Mouse (Mus musculus): ENCODE results near the gene Dnah7b. TPM values are rescaled to one million over a fixed set of nuclear protein-coding genes. Genes with fewer than 3 reads are reported as not detected.
"Not testable (repeated sequence)": the region's sequence is repeated elsewhere in the genome, so short reads cannot be mapped to it uniquely, and the experiment has no call there.

The Dnah7b gene
- polyA plus RNA-seq, 1 experiment from 2014 or later = 2.2 TPM

DNA sequence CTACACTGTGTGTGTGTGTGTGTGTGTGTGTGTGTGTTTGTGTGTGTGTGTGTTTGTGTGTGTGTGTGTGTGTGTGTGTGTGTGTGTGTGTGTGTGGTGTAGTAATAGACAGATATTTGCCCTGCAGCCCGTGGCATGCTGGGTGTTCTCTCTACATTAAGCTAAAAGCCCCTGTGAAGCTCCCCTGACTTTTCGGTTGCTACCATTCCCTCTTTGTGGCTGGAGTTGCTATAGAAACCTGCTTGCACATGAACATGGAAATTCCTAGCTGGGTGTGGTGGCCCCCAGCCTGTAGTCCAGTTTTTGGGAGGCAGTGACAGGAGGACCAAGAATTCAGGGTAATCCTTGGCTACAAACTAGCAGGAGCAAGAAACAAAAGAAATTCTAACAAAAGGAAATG is 130.7 kb downstream of the Dnah7b start:
- H3K9ac ChIP-seq; H3K4me1 ChIP-seq; H3K4me3 ChIP-seq; H3K4me2 ChIP-seq (replicated peaks); H3K27ac ChIP-seq; H3K27me3 ChIP-seq; H3K36me3 ChIP-seq; H3K9me3 ChIP-seq; ATAC-seq (ENCODE audit: low FRiP score, low read depth): not testable (repeated sequence)
- 80% methylated on average over 2 of the region's 2 CpGs for WGBS

GRCm38 (mm10) chr1:46201169-46201568 is 135.1 kb downstream of the Dnah7b start:
- not testable (repeated sequence) for ATAC-seq (ENCODE audit: low FRiP score, low read depth)
- 89% methylated on average over 9 of the region's 9 CpGs for WGBS

GRCm38 (mm10) chr1:46210014-46210588 is 144.0 kb downstream of the Dnah7b start:
- not testable (repeated sequence) for H3K4me1 ChIP-seq; H3K27me3 ChIP-seq; H3K27ac ChIP-seq; H3K9me3 ChIP-seq; H3K4me2 ChIP-seq (replicated peaks); H3K4me3 ChIP-seq; H3K9ac ChIP-seq; H3K36me3 ChIP-seq
- WGBS = 58% methylated on average over 2 of the region's 2 CpGs
- ATAC-seq (ENCODE audit: low FRiP score, low read depth) = peak; percentile 66

More at GRCm38 (mm10) chr1:46201169-46201568, 135.1 kb downstream of the Dnah7b start:
- not testable (repeated sequence) for H3K4me1 ChIP-seq; H3K27me3 ChIP-seq; H3K4me3 ChIP-seq; H3K4me2 ChIP-seq (replicated peaks); H3K27ac ChIP-seq; H3K36me3 ChIP-seq; H3K9me3 ChIP-seq; H3K9ac ChIP-seq

GRCm38 (mm10) chr1:46222704-46223103 is 156.6 kb downstream of the Dnah7b start:
- not testable (repeated sequence) for H3K36me3 ChIP-seq; ATAC-seq (ENCODE audit: low FRiP score, low read depth); H3K27ac ChIP-seq; H3K27me3 ChIP-seq; H3K9me3 ChIP-seq; H3K9ac ChIP-seq; H3K4me3 ChIP-seq; H3K4me1 ChIP-seq; H3K4me2 ChIP-seq (replicated peaks)
- WGBS = 77% methylated on average over 2 of the region's 2 CpGs

- not testable (repeated sequence) for H3K36me3 ChIP-seq
These were observed 160.0 kb downstream of the Dnah7b start for GRCm38 (mm10) chr1:46226136-46226535.

GRCm38 (mm10) chr1:46268841-46269240 is 202.7 kb downstream of the Dnah7b start:
- H3K4me2 ChIP-seq (replicated peaks); H3K9ac ChIP-seq; H3K27me3 ChIP-seq; H3K36me3 ChIP-seq; H3K4me3 ChIP-seq; H3K27ac ChIP-seq; H3K4me1 ChIP-seq; H3K9me3 ChIP-seq; ATAC-seq (ENCODE audit: low FRiP score, low read depth): not testable (repeated sequence)
- 66% methylated on average over 2 of the region's 2 CpGs for WGBS

More at GRCm38 (mm10) chr1:46226136-46226535, 160.0 kb downstream of the Dnah7b start:
- H3K4me3 ChIP-seq; ATAC-seq (ENCODE audit: low FRiP score, low read depth); H3K27ac ChIP-seq; H3K9me3 ChIP-seq; H3K4me2 ChIP-seq (replicated peaks); H3K9ac ChIP-seq; H3K4me1 ChIP-seq; H3K27me3 ChIP-seq: not testable (repeated sequence)

DNA sequence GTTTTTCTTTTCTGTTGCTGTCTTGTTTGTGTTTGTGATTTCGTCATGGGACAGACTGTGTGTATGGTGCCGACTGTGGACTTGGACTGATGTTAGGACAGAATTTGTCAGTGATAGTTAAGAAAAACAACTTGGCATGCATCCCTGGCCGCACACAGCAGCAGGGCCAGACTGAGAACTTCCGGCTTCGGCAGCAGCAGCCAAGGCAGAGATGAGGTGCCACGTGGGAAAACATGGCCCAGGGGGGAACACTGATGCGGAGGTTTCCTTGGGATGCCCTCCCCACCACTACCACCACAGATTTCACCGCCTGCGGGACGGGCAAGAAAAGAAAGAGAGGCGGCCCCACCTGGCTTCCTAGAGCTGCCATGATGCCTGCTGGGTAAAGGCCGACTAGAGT is 205.8 kb downstream of the Dnah7b start:
- no peak overlapping the region for H3K9ac ChIP-seq
- ATAC-seq (ENCODE audit: low FRiP score, low read depth) = no peak
- H3K27me3 ChIP-seq = no peaks in the 10 kb centered on the region
- H3K9me3 ChIP-seq = no peaks in the 10 kb centered on the region
- no peak overlapping the region for H3K27ac ChIP-seq
- H3K36me3 ChIP-seq = no peaks in the 10 kb centered on the region
- 84% methylated on average over 12 of the region's 12 CpGs for WGBS
- H3K4me3 ChIP-seq = no peak overlapping the region
- no peak overlapping the region for H3K4me2 ChIP-seq (replicated peaks)
- H3K4me1 ChIP-seq = no peaks in the 10 kb centered on the region

DNA sequence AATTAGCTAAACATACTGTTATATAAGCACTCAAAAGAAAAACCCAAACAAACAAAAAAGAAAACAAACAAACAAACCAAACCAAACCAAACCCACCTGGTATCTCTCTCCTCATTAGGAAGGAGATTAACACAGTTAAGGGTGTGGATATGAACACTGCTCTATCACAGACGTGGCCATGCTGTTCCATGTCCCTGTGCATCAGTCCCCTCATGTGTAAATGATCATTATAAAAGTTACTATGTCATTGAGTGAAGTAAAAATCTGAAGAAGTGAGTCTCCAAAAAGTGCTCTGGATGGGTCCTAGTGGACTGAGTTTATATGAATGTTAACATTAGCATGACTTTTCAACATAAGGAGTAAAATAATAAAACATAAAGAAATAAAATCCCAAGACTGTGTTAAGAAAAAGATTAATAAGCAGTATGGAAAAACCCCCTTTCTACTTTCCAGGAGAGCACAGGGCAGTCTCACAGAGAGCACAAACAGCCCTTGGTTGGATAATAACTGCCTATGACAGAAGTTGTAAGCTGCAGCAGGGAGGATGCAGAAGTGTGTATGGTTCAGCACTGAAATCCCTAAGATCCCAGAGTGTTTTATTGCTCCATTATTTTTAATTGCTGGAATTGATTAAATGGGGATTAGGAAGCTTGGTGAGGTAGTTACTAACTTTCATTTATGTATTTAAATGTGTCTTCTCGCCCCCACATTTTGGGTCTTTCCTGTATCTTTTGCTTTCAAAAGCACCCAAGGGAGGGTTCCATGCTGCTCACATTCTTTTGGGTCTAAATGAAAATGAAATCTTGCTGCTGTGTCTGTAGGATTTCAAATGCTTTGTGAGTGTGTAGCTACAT is 212.2 kb downstream of the Dnah7b start:
- peak; percentile 71; the same call in 1 of the 2 replicates for ATAC-seq (ENCODE audit: low FRiP score, low read depth)
- H3K9me3 ChIP-seq; H3K4me2 ChIP-seq (replicated peaks); H3K27me3 ChIP-seq; H3K27ac ChIP-seq; H3K9ac ChIP-seq; H3K4me3 ChIP-seq; H3K36me3 ChIP-seq: not testable (repeated sequence)
- peaks cover 11% of the 10 kb centered on the region for H3K4me1 ChIP-seq
- 28% methylated on average over 2 of the region's 2 CpGs for WGBS

DNA sequence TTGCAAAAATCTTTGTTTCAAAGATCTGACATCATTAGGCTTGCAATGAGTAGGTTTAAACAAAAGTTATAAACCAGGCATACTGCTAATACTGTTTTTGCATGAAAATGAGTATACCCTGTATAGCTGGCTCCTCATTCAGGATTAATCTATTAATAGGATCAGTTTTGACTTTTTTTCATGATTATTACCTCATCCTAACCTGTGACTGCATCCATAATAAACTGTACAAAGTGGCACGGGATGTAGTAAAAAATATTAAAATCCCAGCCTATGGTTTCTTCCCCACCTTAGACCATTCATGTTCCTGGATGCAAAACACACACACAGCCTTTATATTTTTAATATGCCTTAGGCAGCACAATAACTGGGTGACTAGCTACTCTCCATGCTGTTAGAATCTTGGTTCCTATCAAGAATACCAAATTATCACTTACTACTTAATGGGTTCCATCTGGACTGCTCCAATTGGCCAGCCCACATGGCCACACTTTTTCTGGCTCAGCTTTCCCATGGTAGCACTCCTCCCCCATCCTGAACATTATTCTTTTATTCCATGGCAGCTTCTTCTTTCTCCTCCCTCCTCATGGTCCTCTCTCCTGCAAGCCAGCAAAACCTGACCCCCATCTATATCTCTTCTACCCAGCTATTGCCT is 212.9 kb downstream of the Dnah7b start:
- not testable (repeated sequence) for H3K9ac ChIP-seq; H3K36me3 ChIP-seq; H3K9me3 ChIP-seq; H3K27me3 ChIP-seq; H3K4me3 ChIP-seq; H3K4me2 ChIP-seq (replicated peaks); H3K27ac ChIP-seq
- peak; percentile 70 for ATAC-seq (ENCODE audit: low FRiP score, low read depth)
- H3K4me1 ChIP-seq = peaks cover 11% of the 10 kb centered on the region
- 26% methylated on average over 1 of the region's 1 CpGs for WGBS

- not testable (repeated sequence) for H3K4me3 ChIP-seq; ATAC-seq (ENCODE audit: low FRiP score, low read depth); H3K9me3 ChIP-seq; H3K27ac ChIP-seq; H3K4me2 ChIP-seq (replicated peaks); H3K9ac ChIP-seq; H3K4me1 ChIP-seq; H3K27me3 ChIP-seq; H3K36me3 ChIP-seq
- 63% methylated on average over 2 of the region's 2 CpGs for WGBS
These were observed 228.3 kb downstream of the Dnah7b start for GRCm38 (mm10) chr1:46294451-46294850.

DNA sequence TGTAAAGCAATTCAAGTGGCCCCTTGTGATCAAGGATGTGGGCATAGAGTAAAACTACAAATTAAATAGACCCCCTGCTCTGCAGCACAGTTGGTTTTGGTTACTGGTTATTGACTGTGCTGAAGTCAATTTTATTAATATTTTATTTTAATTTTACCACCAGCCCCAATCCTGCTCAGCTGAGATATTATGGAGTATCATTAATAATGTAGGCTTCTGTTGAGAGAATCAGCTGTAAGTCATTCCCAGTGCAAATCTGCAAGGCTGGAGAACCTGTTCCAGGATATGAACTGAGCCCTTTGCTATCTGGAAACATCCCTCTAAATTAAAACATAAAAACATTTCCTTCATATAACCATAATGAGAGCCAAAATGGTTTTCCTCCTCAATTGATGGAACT is 259.8 kb downstream of the Dnah7b start:
- H3K4me2 ChIP-seq (replicated peaks) = not testable (repeated sequence)

DNA sequence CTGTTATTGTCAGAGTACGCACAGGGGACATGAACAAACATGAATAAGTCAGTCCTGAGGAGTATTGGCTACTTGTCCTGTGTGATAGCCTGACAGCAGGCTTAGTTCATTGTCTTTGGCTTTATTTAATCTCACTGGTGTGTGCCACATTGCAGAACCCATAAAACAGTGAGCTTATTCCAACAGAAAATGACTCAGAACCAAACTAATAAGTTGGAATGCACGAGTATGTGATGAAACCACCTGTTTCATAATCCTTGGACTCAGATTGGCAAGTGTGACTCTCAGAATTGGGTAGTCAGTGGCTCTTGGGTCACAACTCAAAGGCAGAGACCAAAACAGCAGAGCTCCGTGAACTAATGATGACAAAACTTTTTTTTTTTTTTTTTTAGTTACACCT is 279.2 kb downstream of the Dnah7b start:
- not testable (repeated sequence) for H3K27ac ChIP-seq; H3K4me1 ChIP-seq; H3K9me3 ChIP-seq; H3K9ac ChIP-seq; ATAC-seq (ENCODE audit: low FRiP score, low read depth); H3K4me3 ChIP-seq; H3K36me3 ChIP-seq; H3K4me2 ChIP-seq (replicated peaks); H3K27me3 ChIP-seq
- 83% methylated on average over 3 of the region's 3 CpGs for WGBS

More for the DNA sequence above, 259.8 kb downstream of the Dnah7b start:
- H3K9ac ChIP-seq; ATAC-seq (ENCODE audit: low FRiP score, low read depth); H3K27ac ChIP-seq; H3K27me3 ChIP-seq; H3K4me3 ChIP-seq; H3K36me3 ChIP-seq; H3K4me1 ChIP-seq; H3K9me3 ChIP-seq: not testable (repeated sequence)

Measured in limb, embryonic 13.5 days (tissue).